Mouse (Mus musculus) forebrain, embryonic 16.5 days (tissue): ENCODE measurements around the gene Imp3. TPM values are rescaled to one million over a fixed set of nuclear protein-coding genes. Genes with fewer than 3 reads are reported as not detected.
"Not testable (repeated sequence)": the region's sequence is repeated elsewhere in the genome, so short reads cannot be mapped to it uniquely, and the experiment has no call there.

ENCODE experiments used
- ATAC-seq: fragments of 200-750 bp; cut with Nextera tagmentation; 2 replicates; pipeline ENCODE4 v1.8.0; 2017; ENCODE audit warnings: mild to moderate bottlenecking, moderate library complexity
- H3K27ac ChIP-seq: fragments of 300-500 bp; sonication (generic); 2 replicates; pipeline ENCODE4 v1.5.1; 2014; ENCODE audit warnings: low read length, control low read depth
- H3K27me3 ChIP-seq: fragments of 300-500 bp; sonication (generic); replicated peaks from 2 replicates; pipeline ENCODE4 v1.6.1; 2014; ENCODE audit warnings: low read length; ENCODE audit not compliant: control insufficient read depth, insufficient read depth
- H3K36me3 ChIP-seq: fragments of 300-500 bp; sonication (generic); 2 replicates; pipeline ENCODE4 v1.6.1; 2014; ENCODE audit not compliant: control insufficient read depth, insufficient read depth
- H3K4me1 ChIP-seq: fragments of 300-500 bp; sonication (generic); replicated peaks from 2 replicates; pipeline ENCODE4 v1.6.1; 2014; ENCODE audit warnings: low read length; ENCODE audit not compliant: control insufficient read depth, insufficient read depth
- H3K4me2 ChIP-seq: fragments of 300-500 bp; sonication (generic); 2 replicates; pipeline ENCODE4 v1.6.1; 2014; ENCODE audit warnings: mild to moderate bottlenecking, low read length, control low read depth
- H3K4me3 ChIP-seq: fragments of 300-500 bp; sonication (generic); replicated peaks from 2 replicates; pipeline ENCODE4 v1.5.1; 2014; ENCODE audit warnings: mild to moderate bottlenecking, low read length, control low read depth
- H3K9ac ChIP-seq: fragments of 300-500 bp; sonication (generic); replicated peaks from 2 replicates; pipeline ENCODE4 v1.6.1; 2014; ENCODE audit warnings: low read depth, low read length, control low read depth
- H3K9me3 ChIP-seq: fragments of 300-500 bp; sonication (generic); 2 replicates; pipeline ENCODE4 v1.6.1; 2016; ENCODE audit warnings: low read length; ENCODE audit not compliant: control insufficient read depth
- WGBS: fragments of 180-500 bp; shearing (Covaris S2); extraction: QIAGEN DNeasy Blood & Tissue Kit; methylation state at CpG from one replicate; pipeline ENCODE4 v1.1.7; 2014; 5-methylcytosine and 5-hydroxymethylcytosine counted together
- polyA plus RNA-seq: library from polyadenylated mRNA; unstranded; fragments of >200 nt; fragmentation: Nextera tagmentation; extraction: Ambion mirVana; gene quantifications from 2 replicates; pipeline ENCODE4 v1.2.1, GENCODE M21; 2015

Imp3 gene
- polyA plus RNA-seq, 1 experiment from 2014 or later: 79.4 TPM

DNA sequence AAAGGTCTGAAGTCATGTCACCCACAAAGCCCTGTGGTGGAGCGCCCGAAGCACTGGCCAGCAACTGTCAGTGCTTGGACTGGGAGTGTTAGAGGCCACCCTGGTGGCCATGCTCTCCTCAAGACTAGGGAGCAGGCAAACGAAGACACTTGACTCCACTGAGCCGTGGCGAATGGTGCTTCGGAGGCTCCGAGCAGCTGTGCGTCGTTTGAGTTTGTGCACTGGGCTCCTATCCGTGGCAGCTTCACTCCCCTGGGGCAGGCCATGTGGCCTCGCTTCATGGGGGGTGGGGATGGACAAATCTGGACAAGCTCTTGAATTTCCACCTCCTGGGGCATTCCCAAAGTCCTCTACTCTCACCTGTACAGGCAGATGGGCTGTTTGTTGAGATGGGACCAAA is 37.9 kb upstream of the Imp3 start:
- no peak overlapping the region for H3K4me2 ChIP-seq
- WGBS: 78% methylated on average over 11 of the region's 11 CpGs
- no peak overlapping the region for H3K9ac ChIP-seq
- no peak for ATAC-seq
- H3K9me3 ChIP-seq: no peaks in the 10 kb centered on the region
- no peaks in the 10 kb centered on the region for H3K36me3 ChIP-seq
- H3K4me1 ChIP-seq: no peaks in the 10 kb centered on the region
- no peak overlapping the region for H3K27ac ChIP-seq
- H3K4me3 ChIP-seq: no peak overlapping the region
- H3K27me3 ChIP-seq: no peaks in the 10 kb centered on the region

DNA sequence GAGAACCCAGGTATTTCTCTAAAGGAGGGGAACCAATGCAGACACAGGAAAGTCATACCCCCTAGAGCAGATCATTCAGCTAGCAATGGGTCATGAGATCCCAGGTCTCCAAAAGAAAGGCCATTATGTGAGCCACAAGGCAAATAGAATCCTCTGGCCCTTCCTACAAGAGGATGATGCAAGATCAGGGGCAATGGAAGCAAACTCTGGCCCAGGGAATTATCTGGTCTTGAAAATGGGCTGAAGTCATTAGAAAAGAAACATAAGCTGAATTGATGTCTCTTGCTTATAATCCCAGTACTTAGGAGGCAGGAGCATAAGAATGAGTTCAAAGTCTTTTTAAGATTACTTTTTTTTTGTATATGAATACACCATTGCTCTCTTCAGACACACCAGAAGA is 37.2 kb upstream of the Imp3 start:
- Histone ChIP-seq H3K4me2 (no peak overlapping the region), H3K4me3 (no peak overlapping the region), H3K9ac (no peak overlapping the region), H3K4me1 (no peaks in the 10 kb centered on the region), H3K27me3 (no peaks in the 10 kb centered on the region), H3K27ac (no peak overlapping the region), H3K9me3 (no peaks in the 10 kb centered on the region), H3K36me3 (no peaks in the 10 kb centered on the region)
- ATAC-seq: no peak

DNA sequence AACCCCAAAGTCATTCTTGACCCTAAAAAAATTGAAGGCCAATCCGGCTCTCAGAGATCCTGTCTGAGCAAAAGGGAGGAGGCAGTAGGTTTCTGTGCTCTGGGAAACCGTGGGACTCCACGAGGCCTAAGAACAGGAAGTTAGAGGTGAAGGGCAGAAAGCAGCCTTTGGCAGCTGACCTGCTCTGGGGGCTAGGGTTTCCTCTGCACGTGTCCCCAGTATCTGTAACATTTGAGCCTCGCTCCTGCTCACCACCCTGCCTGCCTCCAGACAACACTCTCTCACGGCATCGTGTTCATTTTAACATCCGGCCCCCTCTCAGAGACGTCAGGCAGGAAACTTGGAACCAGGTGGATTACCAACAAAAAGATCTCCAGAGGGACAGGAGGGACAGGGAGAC is 36.7 kb upstream of the Imp3 start:
- Histone ChIP-seq H3K4me3 (no peak overlapping the region), H3K4me2 (no peak overlapping the region), H3K4me1 (no peaks in the 10 kb centered on the region), H3K27ac (no peak overlapping the region), H3K9me3 (no peaks in the 10 kb centered on the region), H3K36me3 (no peaks in the 10 kb centered on the region), H3K27me3 (no peaks in the 10 kb centered on the region), H3K9ac (no peak overlapping the region)
- 67% methylated on average over 9 of the region's 9 CpGs for WGBS
- no peak for ATAC-seq

DNA sequence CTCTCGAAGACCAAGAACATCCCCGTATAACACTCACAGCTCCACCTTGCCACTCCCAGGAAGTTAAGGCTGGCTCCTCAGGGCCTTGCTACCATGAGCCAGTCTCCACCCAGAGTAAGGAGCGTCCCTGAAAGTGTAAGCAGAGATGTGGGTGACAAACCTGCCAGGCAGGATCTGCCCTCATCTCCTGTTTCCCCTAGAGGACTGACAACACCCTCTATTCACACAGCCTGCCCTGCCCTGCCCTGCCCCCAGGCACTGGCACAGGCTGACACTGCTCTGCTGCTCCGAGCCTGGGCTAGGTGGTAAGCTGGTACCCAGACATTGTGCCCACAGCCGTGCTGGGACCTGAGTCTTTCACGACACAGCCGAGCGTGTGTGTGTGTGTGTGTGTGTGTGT is 36.1 kb upstream of the Imp3 start:
- WGBS: 73% methylated on average over 8 of the region's 8 CpGs

DNA sequence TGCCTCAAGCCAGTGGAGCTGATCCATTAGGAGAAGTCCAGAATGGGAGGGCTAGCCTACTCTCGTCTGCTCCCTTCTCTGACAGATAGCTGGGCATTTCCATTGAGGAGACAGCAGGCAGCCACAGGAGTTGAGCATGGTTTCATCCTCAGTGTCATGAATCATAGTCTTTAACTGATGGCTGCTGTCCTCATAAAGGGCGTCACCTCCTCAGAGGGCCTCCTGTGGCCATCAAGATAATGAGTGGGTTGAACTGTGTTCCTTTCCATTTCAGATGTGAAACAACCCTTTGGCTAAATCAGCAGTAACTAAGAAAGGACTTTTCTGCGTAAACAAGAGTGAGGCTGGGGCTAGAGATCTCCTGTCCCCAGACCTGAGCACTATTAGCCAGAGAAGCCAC is 33.6 kb upstream of the Imp3 start:
- Histone ChIP-seq H3K9me3 (no peaks in the 10 kb centered on the region), H3K27ac (no peak overlapping the region), H3K4me1 (no peaks in the 10 kb centered on the region), H3K4me3 (no peak overlapping the region), H3K27me3 (no peaks in the 10 kb centered on the region), H3K4me2 (no peak overlapping the region), H3K9ac (no peak overlapping the region), H3K36me3 (no peaks in the 10 kb centered on the region)
- WGBS: 81% methylated on average over 3 of the region's 3 CpGs
- no peak for ATAC-seq

More for the DNA sequence above, 36.1 kb upstream of the Imp3 start:
- Histone ChIP-seq H3K27me3 (no peaks in the 10 kb centered on the region), H3K36me3 (no peaks in the 10 kb centered on the region), H3K4me3 (no peak overlapping the region), H3K9me3 (no peaks in the 10 kb centered on the region), H3K9ac (no peak overlapping the region), H3K4me2 (no peak overlapping the region), H3K27ac (no peak overlapping the region), H3K4me1 (no peaks in the 10 kb centered on the region)
- no peak for ATAC-seq

DNA sequence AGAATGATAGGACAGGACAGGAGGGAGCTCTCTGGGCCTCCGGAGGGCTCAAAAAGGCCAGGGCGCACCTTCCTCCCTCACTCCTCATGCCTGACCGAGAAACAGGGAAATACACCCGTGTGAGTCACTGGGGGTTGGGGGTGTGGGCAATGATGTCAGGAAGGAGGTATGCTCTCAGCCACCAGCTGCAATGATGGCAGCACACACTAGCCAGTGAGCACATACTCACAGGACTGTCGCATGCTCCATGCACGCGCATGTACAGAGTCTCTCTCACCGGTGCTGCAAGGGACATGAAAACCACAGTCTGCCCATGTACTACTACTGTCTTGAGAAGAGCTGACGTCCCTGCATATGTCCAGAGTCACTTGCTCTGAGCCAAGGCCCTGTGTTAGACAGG is 29.7 kb upstream of the Imp3 start:
- H3K4me1 ChIP-seq: no peaks in the 10 kb centered on the region
- H3K9me3 ChIP-seq: no peaks in the 10 kb centered on the region
- no peak overlapping the region for H3K9ac ChIP-seq
- no peaks in the 10 kb centered on the region for H3K36me3 ChIP-seq
- no peak overlapping the region for H3K27ac ChIP-seq
- H3K27me3 ChIP-seq: no peaks in the 10 kb centered on the region
- 89% methylated on average over 9 of the region's 9 CpGs for WGBS
- no peak overlapping the region for H3K4me3 ChIP-seq
- no peak overlapping the region for H3K4me2 ChIP-seq
- no peak for ATAC-seq

DNA sequence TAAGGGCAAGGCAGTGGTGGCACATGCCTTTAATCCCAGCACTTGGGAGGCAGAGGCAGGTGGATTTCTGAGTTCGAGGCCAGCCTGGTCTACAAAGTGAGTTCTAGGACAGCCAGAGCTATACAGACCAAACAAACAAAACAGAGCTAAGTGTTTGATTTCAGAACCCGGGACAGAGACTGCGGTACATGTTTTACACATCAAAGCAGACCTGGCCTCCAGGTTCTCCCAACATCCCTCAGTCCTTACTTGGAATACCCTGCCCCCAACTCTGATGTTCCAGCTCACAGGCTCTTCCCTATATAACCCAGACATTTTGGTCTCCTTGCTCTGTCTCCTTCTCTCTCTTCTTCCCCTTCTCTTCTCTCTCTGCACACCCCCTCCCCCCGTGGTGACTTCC is 27.3 kb upstream of the Imp3 start:
- not testable (repeated sequence) for H3K4me2 ChIP-seq, H3K27me3 ChIP-seq, ATAC-seq, H3K36me3 ChIP-seq, H3K9me3 ChIP-seq, H3K4me3 ChIP-seq, H3K27ac ChIP-seq, H3K4me1 ChIP-seq, H3K9ac ChIP-seq
- WGBS: 65% methylated on average over 4 of the region's 4 CpGs

DNA sequence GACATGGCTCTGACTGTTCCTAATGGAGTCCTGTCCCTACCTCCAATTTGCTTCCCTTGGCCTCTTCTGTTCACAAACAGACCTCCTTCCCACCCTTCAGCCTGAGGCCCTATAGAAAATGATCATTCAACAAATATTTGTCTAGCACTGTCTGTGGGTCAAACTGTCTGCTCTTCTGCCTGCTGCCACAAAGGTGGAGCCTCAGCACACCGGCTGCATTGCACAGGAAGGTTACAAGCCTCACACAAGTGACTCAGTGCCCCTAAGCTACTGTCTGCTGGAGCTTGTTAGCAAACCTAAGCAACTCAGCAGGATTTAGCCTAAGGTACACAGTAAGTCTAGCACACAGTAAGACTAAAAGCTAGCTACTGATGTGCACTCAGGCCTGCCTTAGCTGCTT is 26.3 kb upstream of the Imp3 start:
- no peaks in the 10 kb centered on the region for H3K27me3 ChIP-seq
- no peak overlapping the region for H3K9ac ChIP-seq
- WGBS: 77% methylated on average over 1 of the region's 1 CpGs
- no peak overlapping the region for H3K4me3 ChIP-seq
- no peaks in the 10 kb centered on the region for H3K36me3 ChIP-seq
- no peak for ATAC-seq
- no peaks in the 10 kb centered on the region for H3K9me3 ChIP-seq
- H3K4me2 ChIP-seq: no peak overlapping the region
- H3K4me1 ChIP-seq: no peaks in the 10 kb centered on the region
- H3K27ac ChIP-seq: no peak overlapping the region

DNA sequence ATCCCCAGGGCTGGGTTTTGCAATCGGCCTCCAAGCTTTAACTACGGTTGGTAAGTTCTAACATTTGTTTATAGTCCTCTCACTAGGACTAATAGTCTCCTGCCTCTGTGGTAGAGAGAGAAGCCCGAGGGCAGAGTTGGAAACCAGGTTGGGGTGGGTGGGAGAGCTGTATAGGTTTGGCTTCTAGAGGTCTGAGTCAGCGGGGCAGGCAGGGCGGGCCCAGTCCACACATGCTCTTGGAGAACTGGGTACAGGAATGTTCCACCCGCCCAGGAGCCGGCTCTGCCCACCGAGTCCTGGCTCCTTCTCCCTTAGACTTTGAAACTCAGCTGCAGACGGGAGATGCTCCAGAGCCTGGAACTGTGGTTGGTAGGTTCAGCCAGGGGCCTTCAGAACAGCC is 23.3 kb upstream of the Imp3 start:
- H3K36me3 ChIP-seq: no peaks in the 10 kb centered on the region
- 85% methylated on average over 9 of the region's 9 CpGs for WGBS
- H3K4me2 ChIP-seq: no peak overlapping the region
- H3K9me3 ChIP-seq: no peaks in the 10 kb centered on the region
- H3K27ac ChIP-seq: no peak overlapping the region
- H3K4me1 ChIP-seq: no peaks in the 10 kb centered on the region
- no peaks in the 10 kb centered on the region for H3K27me3 ChIP-seq
- no peak overlapping the region for H3K4me3 ChIP-seq
- H3K9ac ChIP-seq: no peak overlapping the region
- ATAC-seq: no peak

DNA sequence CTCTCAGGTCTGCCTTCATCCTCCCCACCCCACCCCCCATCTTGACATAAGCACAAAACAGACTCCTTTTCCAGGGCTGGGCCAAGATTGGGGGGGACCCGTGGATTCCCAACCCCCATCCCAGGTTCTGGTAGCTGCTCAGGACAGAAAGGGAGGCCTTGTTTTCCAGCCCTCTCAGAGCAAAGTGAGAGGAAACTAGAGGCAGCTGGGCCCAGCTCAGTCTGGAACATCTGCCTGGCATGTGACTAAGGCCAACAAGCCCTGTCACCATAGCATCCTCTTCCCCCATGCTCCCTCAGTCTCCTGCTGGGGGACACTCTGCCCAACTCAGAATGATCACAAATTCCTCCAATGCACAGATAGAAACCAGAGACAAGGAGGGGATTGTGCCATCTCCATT is 22.2 kb upstream of the Imp3 start:
- no peaks in the 10 kb centered on the region for H3K36me3 ChIP-seq
- no peak overlapping the region for H3K9ac ChIP-seq
- 92% methylated on average over 1 of the region's 1 CpGs for WGBS
- no peaks in the 10 kb centered on the region for H3K27me3 ChIP-seq
- no peaks in the 10 kb centered on the region for H3K4me1 ChIP-seq
- H3K9me3 ChIP-seq: no peaks in the 10 kb centered on the region
- H3K27ac ChIP-seq: no peak overlapping the region
- ATAC-seq: no peak
- H3K4me3 ChIP-seq: no peak overlapping the region
- H3K4me2 ChIP-seq: no peak overlapping the region
